Comparison of ENCODE assay signal across 7 mouse cellular contexts in the genomic region with DNA sequence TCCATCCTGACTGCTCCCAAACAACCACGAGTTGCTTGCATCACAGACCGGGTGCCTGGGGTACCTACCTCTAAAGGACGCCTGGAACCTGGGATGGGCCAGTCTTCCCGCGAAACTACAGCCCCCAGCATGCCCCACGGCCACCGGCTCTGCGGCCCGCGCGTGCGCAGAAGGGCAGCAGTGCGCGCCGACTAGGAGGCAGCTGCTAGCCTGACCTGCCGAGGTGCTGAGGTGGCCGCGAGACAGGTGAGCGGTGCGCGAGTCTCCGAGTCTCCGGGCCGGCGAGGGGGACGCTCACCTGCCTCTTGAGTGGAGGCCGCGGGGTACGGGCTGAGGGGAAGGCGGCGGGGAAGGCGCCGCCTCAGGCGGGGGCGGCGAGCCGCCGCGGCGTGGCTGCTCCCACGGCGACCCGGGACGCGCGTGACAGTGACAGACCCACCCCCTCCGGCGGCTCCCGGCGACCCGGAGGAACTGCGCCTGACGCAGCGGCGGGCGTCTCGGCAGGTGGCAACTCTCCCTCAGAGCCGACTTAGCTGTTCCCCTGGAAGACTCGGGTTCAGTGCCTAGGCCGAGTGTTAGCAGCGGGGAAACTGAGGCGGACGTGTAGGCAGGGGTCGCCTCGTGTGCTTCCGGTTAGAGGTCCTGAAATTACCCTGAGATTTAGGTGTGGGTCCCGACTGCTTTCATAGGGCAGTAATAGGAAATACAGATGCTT. TPM values are rescaled to one million over a fixed set of nuclear protein-coding genes. Genes with fewer than 3 reads are reported as not detected.
A peak's percentile ranks its signal among the peaks of the same experiment; 100 is the strongest.
DNase-seq lines count a peak whose midpoint lies in the region; ATAC-seq lines count a peak whose summit lies in the region.

A gene (plus strand): TSS at position 146 of the 715 bp plus-strand sequence.

- H3K4me2 ChIP-seq in embryonic facial prominence, embryonic 11.5 days (ENCODE audit: low read depth, low read length), result peak within 1 kb of the TSS; percentile 91
- H3K4me2 ChIP-seq in limb, embryonic 11.5 days (ENCODE audit: low read depth, severe bottlenecking), result peak within 1 kb of the TSS; percentile 92
- H3K4me2 ChIP-seq in midbrain, embryonic 14.5 days (ENCODE audit: low read length), result peak within 1 kb of the TSS; percentile 81

- H3K27me3 ChIP-seq in embryonic facial prominence, embryonic 11.5 days (ENCODE audit: control insufficient read depth, insufficient read depth, low read length), result no peaks in the 10 kb centered on the region
- H3K27me3 ChIP-seq in limb, embryonic 11.5 days (ENCODE audit: control insufficient read depth, insufficient read depth, low read length), result no peaks in the 10 kb centered on the region; the same call in 1 of the 2 replicates
- no peaks in the 10 kb centered on the region for H3K27me3 ChIP-seq in midbrain, embryonic 14.5 days (ENCODE audit: control insufficient read depth, insufficient read depth, low read length)

- no peaks in the 10 kb centered on the region for H3K4me1 ChIP-seq in embryonic facial prominence, embryonic 11.5 days (ENCODE audit: control insufficient read depth, insufficient read depth, low read length)
- H3K4me1 ChIP-seq in limb, embryonic 11.5 days (ENCODE audit: control insufficient read depth, insufficient read depth, low read length), result no peaks in the 10 kb centered on the region
- H3K4me1 ChIP-seq in midbrain, embryonic 14.5 days (ENCODE audit: control insufficient read depth, insufficient read depth, low read length), result peaks cover 8% of the 10 kb centered on the region

- no peak within 1 kb of the TSS for H3K27ac ChIP-seq in embryonic facial prominence, embryonic 11.5 days (replicated peaks; ENCODE audit: low read depth, low read length)
- no peak within 1 kb of the TSS for H3K27ac ChIP-seq in limb, embryonic 11.5 days (replicated peaks; ENCODE audit: low read depth, low read length)
- H3K27ac ChIP-seq in midbrain, embryonic 14.5 days (replicated peaks; ENCODE audit: low read depth, low read length), result peak within 1 kb of the TSS; percentile 61

- peak; percentile 76 for ATAC-seq in embryonic facial prominence, embryonic 11.5 days (replicated peaks; ENCODE audit: insufficient number of reproducible peaks, low FRiP score, low TSS enrichment, low read depth)
- peak; percentile 84 for ATAC-seq in limb, embryonic 11.5 days (ENCODE audit: insufficient number of reproducible peaks, low FRiP score, low TSS enrichment, low read depth)
- ATAC-seq in midbrain, embryonic 14.5 days (ENCODE audit: low FRiP score, low TSS enrichment), result peak; percentile 88

- H3K9ac ChIP-seq in embryonic facial prominence, embryonic 11.5 days (replicated peaks; ENCODE audit: low read length), result peak within 1 kb of the TSS; percentile 76
- peak within 1 kb of the TSS; percentile 65 for H3K9ac ChIP-seq in limb, embryonic 11.5 days (ENCODE audit: low read length)
- H3K9ac ChIP-seq in midbrain, embryonic 14.5 days (replicated peaks; ENCODE audit: low read length), result peak within 1 kb of the TSS; percentile 79

- WGBS in embryonic facial prominence, embryonic 11.5 days, result 1% methylated on average over 67 of the region's 67 CpGs
- WGBS in limb, embryonic 11.5 days, result under 1% methylated on average over 67 of the region's 67 CpGs
- under 1% methylated on average over 59 of the region's 67 CpGs for WGBS in midbrain, embryonic 14.5 days

- peak within 1 kb of the TSS; percentile 85 for H3K4me3 ChIP-seq in embryonic facial prominence, embryonic 11.5 days (ENCODE audit: low read depth, low read length)
- H3K4me3 ChIP-seq in limb, embryonic 11.5 days (ENCODE audit: low read depth, low read length), result peak within 1 kb of the TSS; percentile 82
- peak within 1 kb of the TSS; percentile 84 for H3K4me3 ChIP-seq in midbrain, embryonic 14.5 days (replicated peaks; ENCODE audit: low read depth, low read length)

- no peaks in the 10 kb centered on the region for H3K9me3 ChIP-seq in embryonic facial prominence, embryonic 11.5 days (replicated peaks; ENCODE audit: control insufficient read depth, low read length)
- no peaks in the 10 kb centered on the region for H3K9me3 ChIP-seq in limb, embryonic 11.5 days (ENCODE audit: control insufficient read depth, low read length)
- H3K9me3 ChIP-seq in midbrain, embryonic 14.5 days (ENCODE audit: control insufficient read depth, low read length), result no peaks in the 10 kb centered on the region

- DNase-seq in adrenal gland, postnatal 14 days, result peak; percentile 91
- DNase-seq in embryonic facial prominence, embryonic 11.5 days (ENCODE audit: low spot score), result peak; percentile 89
- DNase-seq in heart, adult 11 months, result peak; percentile 98
- peak; percentile 87 for DNase-seq in kidney, adult 18-20 months
- DNase-seq in limb, embryonic 11.5 days (ENCODE audit: low spot score), result peak; percentile 90
- peak; percentile 95 for DNase-seq in midbrain, embryonic 14.5 days
- peak; percentile 77 to 82 for DNase-seq in spleen, adult 18-20 months

- H3K36me3 ChIP-seq in embryonic facial prominence, embryonic 11.5 days (replicated peaks; ENCODE audit: control insufficient read depth, insufficient read depth, low read depth, low read length), result no peaks in the 10 kb centered on the region
- H3K36me3 ChIP-seq in limb, embryonic 11.5 days (ENCODE audit: control insufficient read depth, insufficient read depth, low read length), result no peaks in the 10 kb centered on the region
- no peaks in the 10 kb centered on the region for H3K36me3 ChIP-seq in midbrain, embryonic 14.5 days (ENCODE audit: control insufficient read depth, insufficient read depth, low read length)

RNA-seq across cellular contexts. Expression of the gene that starts here (rescaled TPM):
- total RNA-seq in adrenal gland, postnatal 14 days (2021), result 17.3 and 25.8 TPM in 2 replicates
- polyA plus RNA-seq in embryonic facial prominence, embryonic 11.5 days (2014; fragmentation: Nextera tagmentation; extraction: Ambion mirVana), result 16.4 and 22.1 TPM in 2 replicates
- polyA plus RNA-seq in limb, embryonic 11.5 days (2014; fragmentation: Nextera tagmentation; extraction: Ambion mirVana), result 20.2 and 20.8 TPM in 2 replicates
- polyA plus RNA-seq in midbrain, embryonic 14.5 days (2014; fragmentation: Nextera tagmentation; extraction: Ambion mirVana), result 56.1 and 60.9 TPM in 2 replicates
